Mouse (Mus musculus) T-cell, adult 2 months (primary cell): ENCODE data around the gene Lrwd1.
"Not testable (repeated sequence)": the region's sequence is repeated elsewhere in the genome, so short reads cannot be mapped to it uniquely, and the experiment has no call there.

Experiments used
- DNase-seq: peaks from one replicate; pipeline ENCODE4 v3.0.0; 2022; ENCODE audit warnings: low spot score

Gene Lrwd1

DNA sequence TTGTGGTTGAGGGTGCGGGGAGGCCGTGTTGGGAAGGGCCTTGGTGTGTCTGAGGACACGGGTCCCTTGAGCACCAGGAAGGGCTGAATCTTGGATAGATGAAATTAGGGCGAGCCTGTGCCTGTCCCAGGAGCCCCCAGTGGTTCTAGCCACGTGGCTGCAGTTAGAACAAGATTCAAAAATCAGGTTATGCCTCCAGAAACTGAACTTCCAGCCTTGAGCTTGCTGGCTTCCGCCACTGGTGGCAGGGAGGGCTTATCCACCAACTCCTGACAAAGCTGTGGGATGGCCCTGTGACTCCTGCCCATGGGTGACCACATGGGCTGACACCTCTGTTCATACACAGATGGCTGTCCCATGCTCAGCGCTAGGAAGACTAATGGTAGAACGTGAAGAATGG, 11.8 kb upstream of the Lrwd1 start:
- no peak for DNase-seq

DNA sequence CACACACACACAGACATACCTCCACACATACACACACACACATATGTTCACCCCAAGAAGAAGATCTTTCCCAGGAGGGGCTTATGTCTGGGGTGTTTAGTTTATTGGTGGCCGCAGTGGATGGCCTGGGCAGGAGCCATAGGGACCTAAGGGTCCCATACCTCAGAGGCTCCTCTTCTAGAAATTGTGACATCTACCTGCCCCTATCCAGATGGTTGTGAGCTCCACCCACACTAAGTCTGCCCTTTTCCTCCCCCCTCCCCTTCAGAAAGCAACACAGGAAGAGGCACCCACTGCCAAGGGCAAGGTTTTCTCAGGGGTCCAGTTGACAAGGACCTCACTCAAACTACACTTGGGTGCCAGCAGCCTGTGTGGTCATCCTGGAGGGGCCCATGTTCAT, 11.1 kb upstream of the Lrwd1 start:
- peak; percentile 78 for DNase-seq

DNA sequence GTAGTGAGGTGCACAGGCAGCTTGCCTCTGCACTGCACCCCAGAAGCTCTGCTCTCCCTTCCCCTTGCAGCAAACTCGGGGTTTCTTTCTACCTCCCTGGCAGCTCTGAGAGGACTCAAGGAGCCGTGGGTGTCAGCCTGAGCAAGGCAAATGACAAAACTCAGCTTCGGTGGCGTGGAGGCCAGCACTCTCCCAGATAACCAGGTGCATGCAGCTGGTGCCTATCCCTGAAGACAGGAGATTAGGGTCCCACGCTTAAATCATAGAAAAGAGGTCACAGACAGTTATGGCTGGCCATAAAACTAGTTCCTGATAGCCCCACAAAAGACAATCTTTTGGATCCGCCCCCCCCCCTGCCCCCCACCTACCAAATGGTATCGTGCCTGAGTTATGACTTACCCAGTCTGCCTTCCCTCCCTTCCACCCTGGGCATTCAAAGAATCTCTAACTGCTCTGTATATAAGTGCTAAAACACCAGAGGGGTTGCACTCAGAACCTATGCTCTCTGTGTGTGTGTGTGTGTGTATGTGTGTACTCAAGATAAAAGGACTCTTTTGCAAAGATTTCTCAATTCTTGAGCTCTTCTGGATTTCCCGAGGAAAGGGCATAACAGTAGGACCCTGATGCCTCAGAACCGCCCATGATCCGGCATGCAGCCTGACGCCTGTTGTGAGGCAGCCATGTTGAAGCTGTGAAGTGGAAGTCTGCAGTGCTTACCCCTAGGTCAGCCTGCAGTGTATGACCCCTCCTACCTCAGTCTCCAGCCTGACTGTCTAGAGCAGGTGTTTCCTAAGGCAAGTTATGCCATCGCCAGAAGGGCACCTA, 8.9 kb upstream of the Lrwd1 start:
- no peak for DNase-seq

DNA sequence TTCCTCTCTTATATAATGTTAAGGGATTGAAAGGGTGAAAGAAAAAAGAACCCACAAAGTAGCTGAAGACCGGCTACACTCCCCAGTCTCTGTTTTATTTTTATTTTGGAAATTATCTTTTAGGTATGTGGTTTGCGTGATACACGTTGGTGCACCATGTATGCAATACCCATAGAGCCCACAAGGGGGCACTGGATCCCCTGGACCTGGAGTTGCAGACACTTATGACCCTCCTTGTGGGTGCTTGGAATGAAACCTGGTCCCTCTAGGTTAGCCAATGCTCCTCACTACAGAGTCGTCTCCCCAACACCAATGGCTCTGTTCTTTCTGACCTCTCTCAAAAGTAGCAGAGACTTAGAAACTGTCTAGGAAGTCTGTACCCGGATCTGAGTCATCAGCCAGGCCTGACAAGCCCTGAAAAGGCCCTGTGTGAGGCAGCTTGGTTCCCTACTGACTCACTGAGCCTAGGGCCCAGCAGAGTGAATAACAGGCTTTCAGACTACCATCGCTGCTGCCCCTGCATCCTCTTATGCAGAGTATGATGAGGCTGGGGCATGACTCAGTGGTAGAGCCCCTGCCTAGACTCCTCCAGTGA, 7.4 kb upstream of the Lrwd1 start:
- DNase-seq, result peak; percentile 49

DNA sequence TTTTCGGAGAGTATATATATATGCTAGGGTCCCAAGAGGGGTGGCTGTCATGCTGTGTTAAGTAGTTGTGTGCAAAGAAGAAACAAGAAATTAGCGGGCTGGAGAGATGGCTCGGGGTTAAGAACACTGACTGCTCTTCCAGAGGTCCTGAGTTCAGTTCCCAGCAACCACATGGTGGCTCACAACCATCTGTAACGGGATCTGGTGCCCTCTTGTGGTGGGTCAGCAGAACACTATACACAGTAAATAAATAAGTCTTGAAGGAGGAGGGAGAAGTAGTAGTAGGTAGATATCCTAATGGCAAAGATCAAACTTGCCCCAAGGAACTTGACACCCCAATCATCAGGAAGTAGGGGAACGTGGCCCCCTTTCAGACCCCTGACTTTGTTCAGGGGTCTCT, 6.9 kb upstream of the Lrwd1 start:
- peak; percentile 37 for DNase-seq

DNA sequence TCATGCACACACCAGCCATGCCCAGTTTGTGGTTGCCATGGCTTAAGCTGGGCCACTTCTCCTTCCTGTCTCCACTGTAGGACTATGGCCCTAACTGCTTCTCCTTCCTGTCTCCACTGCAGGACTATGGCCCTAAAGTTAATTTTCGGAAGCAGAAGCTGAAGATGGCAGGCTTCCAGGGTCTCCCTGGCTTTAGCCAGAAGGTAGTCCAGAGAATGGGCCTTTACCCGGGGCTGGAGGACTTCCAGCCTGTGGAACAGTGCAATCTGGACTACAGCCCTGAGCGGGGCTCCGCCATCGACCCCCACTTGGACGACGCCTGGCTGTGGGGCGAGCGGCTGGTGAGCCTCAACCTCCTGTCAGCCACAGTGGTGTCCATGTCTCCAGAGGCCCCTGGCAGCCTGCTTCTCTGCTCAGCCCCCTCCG, 4.2 kb upstream of the Lrwd1 start:
- DNase-seq, result no peak

DNA sequence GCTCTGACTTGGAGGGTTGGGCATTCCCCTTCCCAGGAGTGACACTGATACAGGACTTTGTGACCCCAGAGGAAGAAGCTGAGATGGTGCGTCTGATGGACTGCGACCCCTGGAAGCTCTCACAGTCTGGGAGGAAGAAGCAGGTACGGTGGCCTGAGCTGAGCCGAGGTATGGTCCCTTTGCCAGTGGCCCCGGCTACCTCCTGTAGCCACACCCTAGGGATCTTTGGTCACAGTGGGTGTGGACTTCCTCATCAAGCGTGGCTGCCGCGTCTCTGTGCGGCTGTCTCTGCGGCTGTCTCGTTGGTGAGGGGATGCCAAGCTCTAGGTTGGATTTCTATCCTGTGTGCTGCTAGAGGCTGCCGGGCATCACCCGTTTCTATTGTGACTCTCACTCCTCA, 3.5 kb upstream of the Lrwd1 start:
- no peak for DNase-seq

DNA sequence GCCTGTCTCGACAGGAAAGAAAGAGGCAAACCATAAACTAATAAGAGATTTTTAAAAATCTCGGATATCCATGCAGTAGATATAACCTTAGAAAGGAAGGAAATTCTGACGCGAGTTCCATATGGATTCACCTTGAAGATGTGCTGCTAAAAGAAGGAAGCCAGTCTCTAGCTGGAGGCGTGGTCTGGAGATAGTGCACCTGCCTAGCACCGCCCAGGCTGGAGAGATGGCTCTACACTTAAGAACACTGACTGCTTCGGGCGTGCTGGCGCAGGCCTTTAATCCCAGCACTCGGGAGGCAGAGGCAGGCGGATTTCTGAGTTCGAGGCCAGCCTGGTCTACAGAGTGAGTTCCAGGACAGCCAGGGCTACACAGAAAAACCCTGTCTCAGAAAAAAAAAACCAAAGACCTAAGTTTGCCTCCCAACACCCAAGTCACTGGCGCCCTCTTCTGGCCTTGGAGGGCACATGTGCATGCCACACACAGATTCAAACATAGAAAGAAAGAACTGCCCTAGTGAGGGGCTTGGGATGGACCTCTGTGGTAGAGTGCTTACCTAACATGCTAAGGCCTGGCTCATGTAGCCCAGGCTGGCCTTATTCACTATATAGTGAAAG, 1.9 kb upstream of the Lrwd1 start:
- DNase-seq, result peak; percentile 72

DNA sequence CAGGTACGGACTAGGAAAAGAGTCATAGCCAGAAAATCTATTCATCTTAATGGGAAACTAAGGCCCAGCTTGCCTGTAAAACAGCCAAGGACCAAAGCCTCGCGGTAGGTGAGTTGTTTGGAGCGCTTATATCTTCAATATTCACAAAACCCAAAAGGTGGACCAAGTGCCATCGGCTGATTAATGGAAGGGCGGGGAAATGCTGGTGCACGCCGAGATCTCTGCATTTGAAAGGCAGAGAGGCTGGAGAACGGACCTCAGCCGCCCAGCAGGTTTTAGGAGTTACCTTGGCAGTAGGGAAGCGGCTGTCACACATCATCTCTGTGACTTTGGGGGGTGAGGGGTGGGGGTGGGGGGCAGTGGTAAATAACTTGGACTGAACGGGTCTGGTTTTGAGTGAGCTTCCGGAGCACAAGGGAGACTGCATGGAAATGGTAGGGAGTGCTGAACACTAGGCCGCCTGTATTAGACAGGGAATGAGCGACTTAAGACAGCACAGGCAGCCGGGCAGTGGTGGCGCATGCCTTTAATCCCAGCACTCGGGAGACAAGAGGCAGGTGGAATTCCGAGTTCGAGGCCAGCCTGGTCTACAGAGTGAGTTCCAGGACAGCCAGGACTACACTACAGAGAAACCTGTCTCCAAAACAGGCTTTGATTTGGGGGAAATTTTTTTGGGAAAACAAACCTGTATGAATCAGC, 567 bp upstream of the Lrwd1 start:
- DNase-seq, result no peak

DNA sequence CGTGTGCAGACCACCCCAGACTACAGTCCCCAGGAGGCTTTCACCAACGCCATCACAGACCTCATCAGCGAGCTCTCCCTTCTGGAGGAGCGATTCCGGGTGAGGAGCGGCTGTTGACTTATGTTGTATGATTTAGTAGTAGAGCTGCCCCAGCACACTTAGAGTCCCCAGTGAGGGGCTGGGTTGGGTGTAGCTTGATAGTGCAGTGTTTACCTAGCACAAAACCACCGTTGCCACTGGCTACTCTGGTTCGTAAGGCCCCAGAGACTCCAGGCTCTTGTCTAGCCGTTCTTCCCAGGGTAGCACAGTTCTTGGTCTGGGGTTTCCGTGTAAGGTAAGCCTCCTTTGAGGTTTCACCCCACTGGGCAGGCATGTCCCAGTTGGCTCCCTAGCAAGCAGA, 13.7 kb downstream of the Lrwd1 start:
- DNase-seq, result no peak

DNA sequence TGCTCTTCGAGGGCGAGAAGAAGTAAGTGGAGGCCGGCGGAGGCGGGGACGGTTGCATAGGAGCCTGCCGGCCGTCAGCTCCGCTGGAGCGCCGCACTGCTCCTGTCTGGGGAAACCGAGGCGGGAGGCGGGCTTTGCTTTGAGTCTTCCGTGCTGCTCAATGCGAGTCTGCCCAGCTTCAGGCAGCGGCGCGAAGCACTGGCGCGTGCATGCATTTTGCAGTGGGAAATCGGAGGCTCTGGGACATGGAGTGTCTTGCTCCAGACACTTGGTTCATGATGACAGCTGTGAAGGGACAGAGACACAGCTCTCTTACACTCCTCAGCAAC, 19.1 kb downstream of the Lrwd1 start:
- no peak for DNase-seq

DNA sequence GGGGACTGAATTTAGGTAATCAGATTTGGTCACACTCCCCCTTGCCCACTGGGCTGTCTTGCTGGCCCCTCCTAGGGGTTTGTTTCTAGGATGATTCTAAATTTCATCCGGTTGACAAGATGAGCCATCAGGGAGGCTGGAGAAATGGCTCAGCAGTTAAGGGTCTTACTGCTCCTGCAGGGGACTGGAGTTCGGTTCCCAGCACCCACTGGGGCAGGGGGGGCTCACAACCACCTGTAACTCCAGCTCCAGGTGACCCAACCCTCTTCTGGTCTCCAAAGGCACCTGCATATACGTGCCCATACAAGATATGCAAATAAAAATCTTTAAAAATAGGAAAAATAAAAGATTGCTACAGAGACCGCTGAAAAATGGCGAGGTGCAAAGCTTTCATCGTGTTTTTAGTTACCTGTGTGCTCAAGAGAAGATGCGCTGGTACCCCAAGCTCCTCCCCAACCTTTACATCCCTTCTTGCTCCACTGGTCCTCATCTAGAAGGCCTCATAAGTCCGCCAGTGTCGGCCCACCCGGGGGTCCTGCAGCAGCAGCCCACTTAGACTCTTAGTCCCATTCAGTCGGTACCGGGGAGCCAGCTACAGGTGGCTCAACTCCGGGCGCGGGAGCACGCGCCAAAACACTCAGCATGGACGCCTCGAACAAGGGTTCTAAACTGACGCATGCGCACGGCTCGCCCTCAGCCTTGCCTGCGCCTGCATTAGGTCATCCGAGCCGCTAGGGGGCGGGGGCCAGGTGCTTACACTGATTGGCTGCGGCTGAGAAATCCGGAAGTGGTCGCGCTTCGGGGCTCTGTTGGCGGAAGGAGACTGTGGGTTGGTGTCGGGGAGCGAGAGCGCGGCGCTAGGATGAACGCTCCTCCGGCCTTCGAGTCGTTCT, 19.7 kb downstream of the Lrwd1 start, which contains the start of gene Polr2j:
Gene Polr2j, plus strand, starts transcription at position 741 of the 893 bp plus-strand sequence.
- peak; percentile 97 for DNase-seq

DNA sequence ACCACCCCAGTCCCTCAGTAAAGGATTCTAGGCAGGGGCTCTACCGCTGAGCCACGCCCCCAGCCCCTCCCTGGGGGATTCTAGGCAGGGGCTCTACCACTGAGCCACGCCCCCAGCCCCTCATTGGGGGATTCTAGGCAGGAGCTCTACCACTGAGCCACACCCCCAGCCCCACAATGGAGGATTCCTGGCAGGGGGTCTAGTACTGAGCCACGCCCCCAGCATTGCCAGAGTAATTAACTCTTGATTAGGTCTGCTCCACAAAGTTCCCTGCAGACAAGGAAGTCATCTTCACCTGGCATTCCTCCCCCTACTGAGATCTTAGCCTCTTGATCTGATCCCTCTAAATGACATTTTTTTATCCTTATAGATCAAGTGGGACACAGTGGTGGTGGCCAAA, 22.3 kb downstream of the Lrwd1 start:
- not testable (repeated sequence) for DNase-seq

DNA sequence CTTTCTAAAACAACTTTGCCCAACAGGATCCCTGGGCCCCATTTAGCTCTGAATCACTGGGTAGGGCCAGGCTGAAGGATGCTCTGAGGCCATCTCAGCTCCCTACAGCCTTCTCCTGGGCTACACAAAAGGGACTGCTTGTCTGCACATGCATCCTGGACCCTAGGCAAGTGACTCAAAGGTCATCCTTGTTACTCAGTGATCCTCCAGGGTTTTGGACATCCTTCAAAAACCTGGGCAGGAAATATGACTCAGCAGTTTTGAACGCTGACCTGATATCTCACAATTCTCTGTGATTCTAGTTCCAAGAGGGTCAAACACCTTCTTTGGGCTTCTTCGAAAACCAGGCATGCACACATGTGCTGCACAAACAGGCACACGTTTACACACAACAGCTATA, 26.8 kb downstream of the Lrwd1 start:
- no peak for DNase-seq

DNA sequence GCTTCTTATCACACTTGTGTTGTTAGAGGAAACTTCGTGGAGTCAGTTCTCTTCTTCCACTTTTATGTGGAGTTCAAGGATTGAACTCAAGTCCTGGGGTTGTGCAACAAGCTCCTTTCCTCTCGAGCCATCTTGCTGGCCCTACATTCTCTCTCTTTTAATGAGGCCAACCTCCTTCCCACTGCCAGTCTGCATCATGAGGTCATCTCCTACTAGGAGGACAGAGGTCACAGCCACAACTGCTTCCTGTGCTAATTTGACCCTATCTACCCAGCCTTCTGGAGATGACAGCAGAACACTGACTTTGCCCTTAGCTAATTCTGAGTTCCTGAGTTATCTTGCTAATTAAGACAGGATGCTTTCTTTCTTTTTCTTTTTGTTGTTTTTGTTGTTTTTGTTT, 27.4 kb downstream of the Lrwd1 start:
- DNase-seq, result no peak

DNA sequence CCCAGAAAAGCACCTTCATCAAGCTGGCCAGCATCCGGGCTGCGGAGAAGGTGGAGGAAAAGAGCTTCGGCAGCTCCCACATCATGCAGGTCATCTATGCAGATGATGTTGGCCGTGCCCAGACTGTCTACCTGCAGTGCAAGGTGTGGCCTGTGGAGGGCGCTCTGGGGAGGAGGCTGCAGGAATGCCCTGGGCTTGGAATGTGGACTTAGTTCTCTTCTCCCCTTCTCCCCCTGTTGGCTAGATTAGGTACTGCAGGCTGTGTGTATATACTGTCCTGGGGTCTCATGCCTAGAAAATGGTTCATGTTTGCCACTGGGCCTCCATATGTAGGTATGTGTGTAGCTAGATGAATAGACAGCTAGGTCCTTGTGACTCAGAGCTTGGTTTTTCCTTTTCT, 31.4 kb downstream of the Lrwd1 start:
- DNase-seq, result peak; percentile 52

DNA sequence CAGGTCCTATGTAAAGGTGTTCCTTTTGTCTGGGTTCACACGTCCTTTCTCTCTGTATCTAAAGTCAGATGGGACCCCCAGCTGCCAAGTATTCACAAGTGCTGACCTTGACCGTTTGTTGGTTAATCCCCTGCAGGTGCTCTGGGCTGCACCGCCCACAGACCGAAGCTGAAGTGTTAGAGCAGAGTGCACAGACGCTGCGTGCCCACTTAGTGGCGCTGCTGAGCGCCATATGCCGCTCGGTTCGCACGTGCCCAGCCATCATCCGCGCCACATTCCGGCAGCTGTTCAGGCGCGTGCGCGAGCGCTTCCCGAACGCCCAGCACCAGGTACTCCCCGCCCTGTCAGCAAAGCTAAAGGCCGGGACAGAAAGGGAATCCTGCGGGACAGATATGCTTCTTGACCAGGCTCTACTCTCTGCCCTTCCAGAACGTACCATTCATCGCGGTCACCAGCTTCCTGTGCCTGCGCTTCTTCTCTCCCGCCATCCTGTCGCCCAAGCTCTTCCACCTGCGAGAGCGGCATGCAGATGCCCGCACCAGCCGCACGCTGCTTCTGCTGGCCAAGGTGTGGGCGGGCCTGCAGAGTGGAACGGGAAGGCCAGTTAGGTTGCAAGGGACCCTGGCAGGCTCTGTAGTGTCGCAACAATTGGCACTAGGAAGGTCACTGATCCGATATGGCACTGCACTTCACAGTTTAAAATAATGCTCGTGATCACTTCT, 33.6 kb downstream of the Lrwd1 start:
- peak; percentile 77 for DNase-seq

DNA sequence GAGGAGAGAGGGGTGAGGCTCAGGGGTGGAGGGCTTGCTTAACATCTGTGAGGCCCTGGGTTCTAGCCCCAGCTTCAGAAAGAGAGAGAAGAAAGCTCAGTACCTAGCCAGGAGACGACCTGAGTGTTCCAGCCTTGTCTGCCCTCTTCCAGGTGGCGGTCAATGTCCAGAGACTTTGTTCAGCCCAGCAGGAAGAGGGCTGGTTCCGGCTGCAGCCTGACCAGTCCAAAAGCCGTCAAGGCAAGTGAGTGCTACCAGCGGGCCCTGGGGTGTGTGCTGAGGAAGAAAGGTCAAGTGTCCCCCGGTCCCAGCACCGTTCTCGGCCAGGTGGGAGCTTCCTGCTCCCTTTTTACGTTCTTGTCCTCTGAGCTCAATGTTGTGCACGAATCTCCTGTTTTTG, 37.3 kb downstream of the Lrwd1 start:
- no peak for DNase-seq

DNA sequence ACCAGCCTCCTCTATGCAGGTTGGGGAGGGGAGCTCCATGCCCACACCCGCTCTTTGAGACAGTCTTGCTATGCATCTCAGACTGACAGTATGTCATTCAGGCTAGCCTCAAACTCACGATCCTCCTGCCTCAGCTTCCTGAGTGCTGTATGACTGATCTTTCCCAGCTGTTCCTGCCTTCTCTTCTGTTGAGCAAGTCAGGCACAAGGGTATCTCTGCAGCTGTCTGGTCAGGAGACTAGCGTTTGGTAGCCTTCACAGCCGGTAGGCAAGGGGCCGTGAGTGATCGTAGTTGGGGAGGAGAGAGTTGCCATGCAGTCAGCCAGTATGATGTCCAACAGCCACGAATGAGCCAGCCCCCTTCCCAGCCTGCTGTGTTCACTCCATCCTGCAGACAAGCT, 40.8 kb downstream of the Lrwd1 start:
- no peak for DNase-seq

DNA sequence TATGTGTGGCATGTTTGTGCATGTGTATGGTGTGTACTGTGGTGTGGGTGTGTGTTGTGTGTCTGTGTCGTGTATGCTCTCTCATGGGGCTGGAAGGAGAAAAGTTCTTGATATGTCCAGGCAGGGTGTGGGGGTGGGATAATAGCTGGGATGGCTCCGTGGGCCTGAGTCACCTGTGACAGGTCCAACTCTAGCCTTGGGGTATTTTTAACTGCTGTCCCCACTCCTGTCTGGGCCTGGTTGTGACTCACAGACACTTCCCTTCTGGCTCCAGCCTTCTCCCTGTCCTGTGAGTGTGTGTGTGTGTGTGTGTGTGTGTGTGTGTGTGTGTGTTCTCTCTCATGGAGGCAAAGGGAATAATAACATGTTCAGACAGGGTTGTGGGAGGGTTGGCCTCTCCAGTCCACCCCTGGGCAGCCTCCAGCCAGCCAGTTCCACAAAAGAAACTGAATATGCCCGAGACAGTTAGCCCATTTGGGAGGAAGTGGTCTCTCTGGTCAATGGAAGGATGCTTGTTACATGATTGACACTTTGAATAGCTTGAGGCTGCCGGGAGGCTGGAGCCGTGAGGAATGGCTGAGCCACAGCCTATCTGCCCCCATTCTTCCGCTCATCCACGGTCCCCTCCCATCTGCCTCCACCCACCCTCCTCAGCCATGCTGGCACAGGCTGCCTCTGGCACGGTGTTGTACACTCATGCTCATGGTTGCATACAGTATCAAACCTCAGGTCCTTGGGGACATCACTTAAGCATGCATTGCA, 41.4 kb downstream of the Lrwd1 start:
- DNase-seq, result no peak
